Mouse (Mus musculus): ENCODE data around the gene Ttc9c. TPM values are rescaled to one million over a fixed set of nuclear protein-coding genes. Genes with fewer than 3 reads are reported as not detected.

The Ttc9c gene
- polyA plus RNA-seq, 1 experiment from 2014 or later = 22.9 TPM

DNA sequence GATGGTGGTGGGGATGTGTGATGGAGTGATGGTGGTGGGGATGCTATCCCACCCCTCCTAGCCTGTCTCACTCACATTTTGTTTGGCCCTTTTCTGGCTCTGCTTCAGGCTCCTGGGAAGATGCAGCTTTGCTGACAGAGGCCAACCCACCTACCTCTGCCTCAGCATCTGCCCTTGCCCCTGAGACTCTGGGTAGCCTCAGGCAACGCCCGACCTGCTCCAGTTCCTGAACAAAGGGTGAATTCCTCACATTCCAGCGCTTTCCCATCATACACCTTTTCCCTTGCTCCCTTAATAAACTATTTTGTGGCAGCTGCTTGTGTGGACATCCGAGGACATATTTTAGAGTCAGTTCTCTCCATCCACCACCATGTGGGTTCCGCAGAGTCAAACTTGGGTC lies 29.2 kb upstream of the Ttc9c start:
- Histone ChIP-seq H3K27ac (ENCODE audit: low read length) (no peak overlapping the region), H3K4me2 (ENCODE audit: low read depth, low read length) (no peak overlapping the region), H3K27me3 (ENCODE audit: control insufficient read depth, insufficient read depth, low read depth, low read length) (no peaks in the 10 kb centered on the region), H3K36me3 (ENCODE audit: control insufficient read depth, insufficient read depth) (peaks cover 8% of the 10 kb centered on the region; the same call in 1 of the 2 replicates), H3K4me1 (ENCODE audit: control insufficient read depth, low read depth, low read length) (no peaks in the 10 kb centered on the region), H3K9me3 (replicated peaks; ENCODE audit: control insufficient read depth, low read length) (no peaks in the 10 kb centered on the region), H3K4me3 (ENCODE audit: low read depth, low read length) (no peak overlapping the region), H3K9ac (ENCODE audit: low read depth, low read length) (no peak overlapping the region)
- WGBS (ENCODE audit: insufficient replicate concordance) = 74% methylated on average over 5 of the region's 5 CpGs
- no peak for ATAC-seq (ENCODE audit: low read depth)

DNA sequence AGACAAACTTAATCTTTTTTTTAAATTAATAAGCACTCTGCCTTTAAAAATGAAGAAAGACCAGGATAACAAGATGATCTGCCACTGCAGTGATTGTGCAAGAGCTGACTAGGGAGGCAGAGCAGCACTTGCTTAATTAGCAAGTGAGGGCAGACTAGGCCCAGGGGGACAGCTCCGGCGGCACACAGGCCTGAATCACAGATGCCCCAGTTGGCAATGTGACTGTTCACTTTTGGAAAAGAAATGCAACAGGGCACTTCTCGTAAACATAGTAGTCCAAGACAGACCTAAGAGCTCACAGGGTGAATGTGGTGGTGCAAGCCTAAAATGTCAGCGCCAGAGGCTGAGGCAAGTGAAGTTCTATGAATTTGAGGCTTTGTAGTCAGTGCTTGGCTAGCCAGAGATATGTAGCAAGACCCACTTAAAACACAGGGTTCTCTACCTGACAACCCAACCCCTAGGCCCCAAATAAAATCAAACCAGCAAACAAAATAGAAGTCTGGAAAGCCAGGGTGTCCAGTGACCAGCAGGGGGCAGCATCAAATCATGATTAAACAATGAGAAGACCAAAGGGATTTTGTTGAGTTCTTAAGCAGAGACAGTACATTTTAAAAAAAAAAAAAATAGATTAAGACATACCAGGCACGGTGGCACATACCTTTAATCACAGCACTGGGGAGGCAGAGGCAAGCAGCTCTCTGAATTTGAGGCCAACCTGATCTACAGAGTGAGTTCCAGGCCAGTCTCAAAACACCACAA lies 25.4 kb upstream of the Ttc9c start:
- peaks cover 11% of the 10 kb centered on the region for H3K4me1 ChIP-seq (ENCODE audit: control insufficient read depth, low read depth, low read length)

DNA sequence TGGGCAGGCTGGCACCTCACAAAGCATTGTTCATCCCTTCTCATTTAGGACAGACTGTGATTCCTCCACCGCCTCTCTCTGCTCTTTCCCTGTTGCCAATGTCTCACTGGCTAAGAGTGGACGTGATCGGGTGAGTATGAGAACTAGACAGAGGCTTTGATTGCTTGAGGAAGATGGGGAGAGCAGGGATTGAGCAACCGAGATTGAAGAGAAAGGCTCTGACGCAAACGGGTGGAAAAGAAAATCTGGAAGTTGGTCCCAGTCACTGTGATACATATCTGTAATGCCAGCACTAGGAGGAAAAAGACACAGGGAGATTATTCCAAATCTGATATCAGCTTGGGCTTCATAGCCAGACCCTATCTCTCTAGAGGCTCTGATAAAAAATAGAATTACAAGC lies 23.8 kb upstream of the Ttc9c start:
- peaks cover 8% of the 10 kb centered on the region; the same call in 1 of the 2 replicates for H3K36me3 ChIP-seq (ENCODE audit: control insufficient read depth, insufficient read depth)
- H3K4me2 ChIP-seq (ENCODE audit: low read depth, low read length) = no peak overlapping the region
- no peak overlapping the region for H3K27ac ChIP-seq (ENCODE audit: low read length)
- H3K4me3 ChIP-seq (ENCODE audit: low read depth, low read length) = no peak overlapping the region
- ATAC-seq (ENCODE audit: low read depth) = no peak
- 61% methylated on average over 6 of the region's 6 CpGs for WGBS (ENCODE audit: insufficient replicate concordance)
- no peaks in the 10 kb centered on the region for H3K9me3 ChIP-seq (replicated peaks; ENCODE audit: control insufficient read depth, low read length)
- peaks cover 21% of the 10 kb centered on the region for H3K4me1 ChIP-seq (ENCODE audit: control insufficient read depth, low read depth, low read length)
- H3K9ac ChIP-seq (ENCODE audit: low read depth, low read length) = no peak overlapping the region
- no peaks in the 10 kb centered on the region for H3K27me3 ChIP-seq (ENCODE audit: control insufficient read depth, insufficient read depth, low read depth, low read length)

More for the DNA sequence above, 25.4 kb upstream of the Ttc9c start:
- Histone ChIP-seq H3K4me3 (ENCODE audit: low read depth, low read length) (no peak overlapping the region), H3K27me3 (ENCODE audit: control insufficient read depth, insufficient read depth, low read depth, low read length) (no peaks in the 10 kb centered on the region), H3K9ac (ENCODE audit: low read depth, low read length) (no peak overlapping the region), H3K36me3 (ENCODE audit: control insufficient read depth, insufficient read depth) (peaks cover 8% of the 10 kb centered on the region; the same call in 1 of the 2 replicates), H3K9me3 (replicated peaks; ENCODE audit: control insufficient read depth, low read length) (no peaks in the 10 kb centered on the region), H3K4me2 (ENCODE audit: low read depth, low read length) (no peak overlapping the region), H3K27ac (ENCODE audit: low read length) (no peak overlapping the region)
- no peak for ATAC-seq (ENCODE audit: low read depth)
- 59% methylated on average over 5 of the region's 5 CpGs for WGBS (ENCODE audit: insufficient replicate concordance)

DNA sequence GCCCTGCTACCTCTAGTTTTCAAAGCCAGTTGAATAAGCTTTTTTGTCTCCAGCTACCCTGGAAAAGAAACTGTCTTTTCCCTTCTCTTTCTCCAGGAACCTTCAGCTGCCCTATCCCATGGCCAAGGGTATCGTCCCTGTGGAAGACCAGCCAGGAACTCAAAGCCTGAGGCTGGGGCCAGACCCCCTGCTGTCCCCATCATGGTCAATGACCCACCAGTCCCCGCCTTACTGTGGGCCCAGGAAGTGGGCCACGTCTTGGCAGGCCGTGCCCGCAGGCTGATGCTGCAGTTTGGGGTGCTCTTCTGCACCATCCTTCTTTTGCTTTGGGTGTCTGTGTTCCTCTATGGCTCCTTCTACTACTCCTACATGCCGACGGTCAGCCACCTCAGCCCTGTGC lies 21.9 kb upstream of the Ttc9c start:
- H3K36me3 ChIP-seq (ENCODE audit: control insufficient read depth, insufficient read depth) = peaks cover 3% of the 10 kb centered on the region; the same call in 1 of the 2 replicates
- WGBS (ENCODE audit: insufficient replicate concordance) = 82% methylated on average over 7 of the region's 7 CpGs
- ATAC-seq (ENCODE audit: low read depth) = no peak
- H3K4me3 ChIP-seq (ENCODE audit: low read depth, low read length) = peak overlapping the region; percentile 67
- H3K27me3 ChIP-seq (ENCODE audit: control insufficient read depth, insufficient read depth, low read depth, low read length) = no peaks in the 10 kb centered on the region
- H3K4me2 ChIP-seq (ENCODE audit: low read depth, low read length) = peak overlapping the region; percentile 75
- no peak overlapping the region; the same call in 1 of the 2 replicates for H3K9ac ChIP-seq (ENCODE audit: low read depth, low read length)
- peaks cover 29% of the 10 kb centered on the region for H3K4me1 ChIP-seq (ENCODE audit: control insufficient read depth, low read depth, low read length)
- no peaks in the 10 kb centered on the region for H3K9me3 ChIP-seq (replicated peaks; ENCODE audit: control insufficient read depth, low read length)
- no peak overlapping the region for H3K27ac ChIP-seq (ENCODE audit: low read length)

DNA sequence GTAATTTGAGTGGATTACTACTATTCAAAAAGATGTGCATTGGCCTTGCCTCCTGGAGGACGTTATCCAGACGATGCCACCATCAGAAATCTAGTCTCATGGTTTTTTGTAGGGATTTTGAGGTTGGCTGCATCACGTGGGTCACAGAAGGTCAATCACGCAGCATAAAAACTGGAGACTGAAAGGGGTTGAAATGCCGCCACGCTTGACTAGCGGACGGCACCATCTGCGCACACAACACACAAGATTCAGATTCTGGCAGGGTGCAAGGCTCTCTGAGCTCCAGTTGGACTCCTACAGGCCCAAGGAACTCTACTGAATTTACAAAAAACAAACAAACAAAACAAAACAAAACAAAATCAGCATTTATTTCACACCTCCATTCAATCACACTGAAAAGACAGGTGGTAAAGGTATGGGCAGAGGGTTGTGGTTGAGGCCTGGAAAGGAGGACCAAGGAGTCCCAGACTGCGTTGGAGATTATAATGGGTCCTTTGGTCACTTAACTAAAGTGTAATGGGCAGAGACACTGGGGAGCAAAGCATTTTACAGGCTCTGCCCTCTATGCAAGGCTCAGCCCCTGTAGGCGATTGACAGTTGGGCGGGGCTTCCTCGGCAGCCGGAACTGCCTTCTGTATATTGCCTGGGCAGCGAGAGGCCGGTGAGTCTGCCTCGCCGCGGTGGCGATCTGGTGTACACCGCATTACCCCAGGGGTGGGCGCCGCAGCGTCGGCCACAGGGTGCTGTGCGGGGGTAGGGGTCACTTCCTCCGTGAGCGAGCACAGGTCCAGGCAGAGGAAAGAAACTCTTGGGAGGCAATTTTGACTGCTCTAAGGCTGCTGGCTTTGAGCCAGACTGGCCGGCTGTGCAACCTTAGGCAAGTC lies 21.0 kb upstream of the Ttc9c start:
- H3K4me3 ChIP-seq (ENCODE audit: low read depth, low read length) = peak overlapping the region; percentile 67
- H3K4me2 ChIP-seq (ENCODE audit: low read depth, low read length) = peak overlapping the region; percentile 75
- peak overlapping the region; percentile 43; the same call in 1 of the 2 replicates for H3K27ac ChIP-seq (ENCODE audit: low read length)
- H3K9me3 ChIP-seq (replicated peaks; ENCODE audit: control insufficient read depth, low read length) = no peaks in the 10 kb centered on the region
- WGBS (ENCODE audit: insufficient replicate concordance) = 26% methylated on average over 29 of the region's 29 CpGs
- H3K36me3 ChIP-seq (ENCODE audit: control insufficient read depth, insufficient read depth) = peaks cover 2% of the 10 kb centered on the region; the same call in 1 of the 2 replicates
- peak overlapping the region; percentile 74 for H3K9ac ChIP-seq (ENCODE audit: low read depth, low read length)
- peaks cover 29% of the 10 kb centered on the region for H3K4me1 ChIP-seq (ENCODE audit: control insufficient read depth, low read depth, low read length)
- no peaks in the 10 kb centered on the region for H3K27me3 ChIP-seq (ENCODE audit: control insufficient read depth, insufficient read depth, low read depth, low read length)
- ATAC-seq (ENCODE audit: low read depth) = peak; percentile 73

DNA sequence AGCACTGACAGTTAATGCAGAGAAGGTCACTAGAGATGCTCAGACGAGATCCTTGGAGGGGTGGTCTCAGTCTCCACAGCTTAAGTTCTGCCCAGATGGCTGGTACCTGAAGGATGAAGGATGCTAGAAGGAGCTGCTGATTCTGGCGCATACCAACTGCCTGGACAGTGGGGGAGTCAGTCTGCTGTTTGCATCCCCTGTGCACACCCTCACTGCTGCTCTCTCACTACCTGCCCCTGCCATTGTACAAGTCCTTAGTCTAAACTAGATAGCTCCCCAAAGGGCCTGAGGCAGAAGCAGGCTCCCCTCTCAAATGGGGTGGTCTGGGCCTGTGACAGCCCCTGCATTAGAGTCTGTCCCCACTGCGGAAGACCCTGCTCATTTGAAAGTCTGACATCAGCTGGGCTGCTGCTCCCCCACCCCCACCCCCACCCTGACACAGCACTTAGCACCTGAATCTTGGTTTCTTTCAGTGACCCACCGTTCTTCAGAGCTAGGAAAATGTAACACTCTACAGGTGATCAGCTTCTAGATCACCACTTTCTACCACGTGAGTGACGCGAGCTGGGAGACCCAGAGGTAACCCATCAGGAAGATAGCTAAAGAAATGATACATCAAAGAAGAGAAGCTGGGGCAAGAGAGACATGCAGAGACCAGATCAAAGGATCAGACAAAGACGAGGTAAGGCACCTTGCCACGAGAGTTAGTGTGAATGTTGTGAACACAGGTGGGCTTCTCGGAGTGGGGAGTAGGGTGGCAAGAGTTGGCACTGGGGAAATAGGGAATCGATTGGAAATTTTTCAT lies 20.2 kb upstream of the Ttc9c start, which contains the start of gene Gng3:
Gene Gng3 (minus strand): TSS at position 92 of the 805 bp plus-strand sequence.
- Histone ChIP-seq H3K36me3 (ENCODE audit: control insufficient read depth, insufficient read depth) (peaks cover 9% of the 10 kb centered on the region), H3K4me1 (ENCODE audit: control insufficient read depth, low read depth, low read length) (peaks cover 29% of the 10 kb centered on the region), H3K27ac (ENCODE audit: low read length) (0 out of 2 replicates have a peak within 1 kb of the TSS, but pooled peaks have one; percentile 1), H3K27me3 (ENCODE audit: control insufficient read depth, insufficient read depth, low read depth, low read length) (no peaks in the 10 kb centered on the region), H3K9ac (ENCODE audit: low read depth, low read length) (peak within 1 kb of the TSS; percentile 90), H3K9me3 (replicated peaks; ENCODE audit: control insufficient read depth, low read length) (no peaks in the 10 kb centered on the region), H3K4me3 (ENCODE audit: low read depth, low read length) (peak within 1 kb of the TSS; percentile 80), H3K4me2 (ENCODE audit: low read depth, low read length) (peak within 1 kb of the TSS; percentile 75)
- 78% methylated on average over 11 of the region's 11 CpGs for WGBS (ENCODE audit: insufficient replicate concordance)
- ATAC-seq (ENCODE audit: low read depth) = no peak

DNA sequence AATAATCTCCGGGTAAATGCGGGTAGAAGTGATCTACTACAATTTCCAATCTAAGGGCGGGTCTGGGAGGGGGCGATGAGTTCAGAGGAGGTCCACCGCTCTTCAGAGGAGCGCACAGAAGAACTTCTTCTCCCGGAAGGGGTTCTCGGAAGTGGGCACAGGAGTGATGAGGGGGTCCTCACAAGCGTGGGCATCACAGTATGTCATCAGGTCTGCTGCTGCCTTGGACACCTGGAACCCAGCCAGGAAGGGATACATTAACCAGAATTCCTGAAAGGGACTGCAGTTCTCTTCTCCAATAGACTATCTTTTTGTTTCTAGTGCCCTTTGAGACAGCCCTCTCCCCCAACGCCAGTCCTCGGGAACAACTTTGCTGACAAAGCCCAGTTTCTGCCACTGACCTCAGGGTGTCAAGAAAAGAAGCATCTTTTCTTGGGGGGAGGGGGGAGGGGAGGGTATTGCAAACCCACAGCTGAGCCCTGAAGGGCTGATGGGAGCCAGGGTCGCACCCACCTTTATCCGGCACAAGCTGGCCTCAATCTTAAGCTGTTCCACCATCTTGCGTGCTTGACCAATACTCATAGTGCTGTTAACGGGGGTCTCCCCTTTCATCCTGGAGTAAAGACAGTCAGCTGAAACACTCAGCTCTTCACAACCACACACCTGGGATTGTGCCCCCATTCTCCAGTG lies 19.1 kb upstream of the Ttc9c start:
- peak; percentile 5; the same call in 1 of the 2 replicates for ATAC-seq (ENCODE audit: low read depth)
- WGBS (ENCODE audit: insufficient replicate concordance) = 19% methylated on average over 15 of the region's 15 CpGs
- Histone ChIP-seq H3K4me2 (ENCODE audit: low read depth, low read length) (peak overlapping the region; percentile 75), H3K4me1 (ENCODE audit: control insufficient read depth, low read depth, low read length) (peaks cover 29% of the 10 kb centered on the region), H3K27ac (ENCODE audit: low read length) (peak overlapping the region; percentile 1; the same call in 1 of the 2 replicates), H3K27me3 (ENCODE audit: control insufficient read depth, insufficient read depth, low read depth, low read length) (no peaks in the 10 kb centered on the region), H3K4me3 (ENCODE audit: low read depth, low read length) (peak overlapping the region; percentile 80), H3K36me3 (ENCODE audit: control insufficient read depth, insufficient read depth) (peaks cover 20% of the 10 kb centered on the region), H3K9me3 (replicated peaks; ENCODE audit: control insufficient read depth, low read length) (no peaks in the 10 kb centered on the region), H3K9ac (ENCODE audit: low read depth, low read length) (peak overlapping the region; percentile 90)

DNA sequence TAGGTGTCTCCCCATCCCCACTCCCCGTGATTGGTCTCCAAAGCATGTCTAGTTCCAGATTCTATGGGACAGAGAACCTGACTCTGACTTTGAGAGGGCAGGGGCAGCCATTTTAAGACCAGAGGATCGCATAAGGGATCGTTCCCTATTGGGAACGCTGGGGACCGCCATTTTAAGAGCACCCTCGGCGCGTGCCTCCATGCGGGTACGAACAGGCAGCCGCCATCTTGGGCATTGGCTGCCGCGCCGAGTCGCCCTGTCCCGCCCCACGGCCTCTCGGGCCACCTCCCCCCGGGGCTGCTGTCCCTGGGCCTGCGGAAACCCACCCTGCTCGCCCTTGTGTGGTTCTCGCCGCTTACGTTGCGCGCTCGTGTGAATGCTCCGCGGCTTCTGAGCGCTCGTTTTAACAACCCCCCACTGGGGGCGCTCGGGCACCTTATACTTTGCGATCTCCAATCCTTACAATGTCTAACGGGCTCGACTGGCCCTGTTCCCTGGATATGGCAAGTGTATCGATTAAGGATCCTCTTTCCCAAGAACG lies 18.2 kb upstream of the Ttc9c start, which contains the start of gene Bscl2:
Gene Bscl2 (plus strand): TSS at position 217 of the 541 bp plus-strand sequence.
- H3K36me3 ChIP-seq (ENCODE audit: control insufficient read depth, insufficient read depth) = peaks cover 29% of the 10 kb centered on the region

More for the DNA sequence above, 18.2 kb upstream of the Ttc9c start, which contains the start of gene Bscl2:
- Histone ChIP-seq H3K9me3 (replicated peaks; ENCODE audit: control insufficient read depth, low read length) (no peaks in the 10 kb centered on the region), H3K27me3 (ENCODE audit: control insufficient read depth, insufficient read depth, low read depth, low read length) (no peaks in the 10 kb centered on the region), H3K4me3 (ENCODE audit: low read depth, low read length) (peak within 1 kb of the TSS; percentile 80), H3K27ac (ENCODE audit: low read length) (peak within 1 kb of the TSS; percentile 92), H3K4me1 (ENCODE audit: control insufficient read depth, low read depth, low read length) (peaks cover 29% of the 10 kb centered on the region), H3K9ac (ENCODE audit: low read depth, low read length) (peak within 1 kb of the TSS; percentile 90), H3K4me2 (ENCODE audit: low read depth, low read length) (peak within 1 kb of the TSS; percentile 75)
- 1% methylated on average over 38 of the region's 38 CpGs for WGBS (ENCODE audit: insufficient replicate concordance)
- ATAC-seq (ENCODE audit: low read depth) = peak; percentile 68

All from liver, embryonic 16.5 days (tissue).